Mouse (Mus musculus) liver, embryonic 15.5 days (tissue): ENCODE measurements around the gene Nfyc. TPM values are rescaled to one million over a fixed set of nuclear protein-coding genes. Genes with fewer than 3 reads are reported as not detected.
A peak's percentile ranks its signal among the peaks of the same experiment; 100 is the strongest.

Experiments
- ATAC-seq: fragments of 200-750 bp; cut with Nextera tagmentation; 2 replicates; pipeline ENCODE4 v1.8.0; 2017; ENCODE audit warnings: moderate number of reproducible peaks, mild to moderate bottlenecking, moderate library complexity; ENCODE audit not compliant: insufficient read depth
- H3K27ac ChIP-seq: fragments of 300-500 bp; sonication (generic); replicated peaks from 2 replicates; pipeline ENCODE4 v1.5.1; 2015; ENCODE audit warnings: mild to moderate bottlenecking, inconsistent platforms
- H3K27me3 ChIP-seq: fragments of 300-500 bp; sonication (generic); 2 replicates; pipeline ENCODE4 v1.6.1; 2015; ENCODE audit warnings: mild to moderate bottlenecking, inconsistent platforms
- H3K36me3 ChIP-seq: fragments of 300-500 bp; sonication (generic); replicated peaks from 2 replicates; pipeline ENCODE4 v1.6.1; 2015; ENCODE audit warnings: moderate library complexity, mild to moderate bottlenecking, inconsistent platforms
- H3K4me1 ChIP-seq: fragments of 300-500 bp; sonication (generic); replicated peaks from 2 replicates; pipeline ENCODE4 v1.6.1; 2015; ENCODE audit warnings: inconsistent platforms
- H3K4me2 ChIP-seq: fragments of 300-500 bp; sonication (generic); 2 replicates; pipeline ENCODE4 v1.6.1; 2015; ENCODE audit warnings: moderate library complexity, mild to moderate bottlenecking, inconsistent platforms
- H3K4me3 ChIP-seq: fragments of 300-500 bp; sonication (generic); replicated peaks from 2 replicates; pipeline ENCODE4 v1.5.1; 2015; ENCODE audit warnings: mild to moderate bottlenecking, inconsistent platforms
- H3K9ac ChIP-seq: fragments of 300-500 bp; sonication (generic); 2 replicates; pipeline ENCODE4 v1.6.1; 2015; ENCODE audit warnings: moderate library complexity, mild to moderate bottlenecking, inconsistent platforms
- H3K9me3 ChIP-seq: fragments of 300-500 bp; sonication (generic); replicated peaks from 2 replicates; pipeline ENCODE4 v1.6.1; 2016; ENCODE audit warnings: inconsistent platforms
- whole genome bisulfite sequencing: fragments of 180-500 bp; shearing (Covaris S2); methylation state at CpG from one replicate; pipeline ENCODE4 v1.1.7; 2015; ENCODE audit warnings: mixed read lengths; ENCODE audit not compliant: insufficient replicate concordance; 5-methylcytosine and 5-hydroxymethylcytosine counted together
- polyA plus RNA-seq: library from polyadenylated mRNA; unstranded; fragments of >200 nt; fragmentation: Nextera tagmentation; extraction: Ambion mirVana; gene quantifications from 2 replicates; pipeline ENCODE4 v1.2.1, GENCODE M21; 2015

Nfyc gene
- polyA plus RNA-seq, 1 experiment from 2014 or later = 50.0 TPM

GRCm38 (mm10) chr4:120813762-120814161 is 17.6 kb downstream of the Nfyc start:
- no peaks in the 10 kb centered on the region for H3K9me3 ChIP-seq
- H3K9ac ChIP-seq = no peak overlapping the region
- 79% methylated on average over 1 of the region's 1 CpGs for WGBS
- H3K4me3 ChIP-seq = peak overlapping the region; percentile 65
- peaks cover 47% of the 10 kb centered on the region for H3K4me1 ChIP-seq
- H3K27me3 ChIP-seq = no peaks in the 10 kb centered on the region
- H3K36me3 ChIP-seq = no peaks in the 10 kb centered on the region
- peak overlapping the region; percentile 70 for H3K4me2 ChIP-seq
- no peak overlapping the region for H3K27ac ChIP-seq
- no peak for ATAC-seq

GRCm38 (mm10) chr4:120805816-120806215 is 25.6 kb downstream of the Nfyc start:
- peak overlapping the region; percentile 20 for H3K4me2 ChIP-seq

GRCm38 (mm10) chr4:120801446-120801845 is 29.9 kb downstream of the Nfyc start:
- H3K4me2 ChIP-seq = no peak overlapping the region
- H3K36me3 ChIP-seq = 0 out of 2 replicates have a peak, but pooled peaks cover 3% of the 10 kb centered on the region
- no peak overlapping the region for H3K4me3 ChIP-seq
- no peak overlapping the region for H3K9ac ChIP-seq
- no peaks in the 10 kb centered on the region for H3K9me3 ChIP-seq
- H3K4me1 ChIP-seq = peaks cover 19% of the 10 kb centered on the region
- 28% methylated on average over 2 of the region's 2 CpGs for WGBS
- no peak for ATAC-seq
- H3K27me3 ChIP-seq = no peaks in the 10 kb centered on the region
- H3K27ac ChIP-seq = no peak overlapping the region

More at GRCm38 (mm10) chr4:120805816-120806215, 25.6 kb downstream of the Nfyc start:
- Histone ChIP-seq H3K4me1 (peaks cover 30% of the 10 kb centered on the region), H3K9me3 (no peaks in the 10 kb centered on the region), H3K9ac (no peak overlapping the region), H3K27me3 (no peaks in the 10 kb centered on the region), H3K4me3 (no peak overlapping the region), H3K36me3 (0 out of 2 replicates have a peak, but pooled peaks cover 3% of the 10 kb centered on the region), H3K27ac (no peak overlapping the region)
- no peak for ATAC-seq

GRCm38 (mm10) chr4:120800691-120801090 is 30.7 kb downstream of the Nfyc start:
- Histone ChIP-seq H3K4me2 (no peak overlapping the region), H3K27me3 (no peaks in the 10 kb centered on the region), H3K9ac (no peak overlapping the region), H3K4me1 (peaks cover 21% of the 10 kb centered on the region), H3K9me3 (no peaks in the 10 kb centered on the region), H3K36me3 (0 out of 2 replicates have a peak, but pooled peaks cover 3% of the 10 kb centered on the region), H3K4me3 (no peak overlapping the region), H3K27ac (no peak overlapping the region)
- WGBS = 80% methylated on average over 3 of the region's 3 CpGs
- ATAC-seq = no peak

- no peak for ATAC-seq
- no peak overlapping the region for H3K4me3 ChIP-seq
- no peak overlapping the region for H3K4me2 ChIP-seq
- H3K4me1 ChIP-seq = peaks cover 20% of the 10 kb centered on the region
- no peaks in the 10 kb centered on the region for H3K9me3 ChIP-seq
- 0 out of 2 replicates have a peak, but pooled peaks cover 2% of the 10 kb centered on the region for H3K36me3 ChIP-seq
- 71% methylated on average over 2 of the region's 2 CpGs for WGBS
- no peaks in the 10 kb centered on the region for H3K27me3 ChIP-seq
- no peak overlapping the region for H3K27ac ChIP-seq
- no peak overlapping the region for H3K9ac ChIP-seq
Measured at GRCm38 (mm10) chr4:120799680-120800166, 31.6 kb downstream of the Nfyc start.

GRCm38 (mm10) chr4:120797985-120798725 is 33.2 kb downstream of the Nfyc start:
- Histone ChIP-seq H3K9ac (no peak overlapping the region), H3K27me3 (no peaks in the 10 kb centered on the region), H3K4me2 (no peak overlapping the region), H3K4me3 (no peak overlapping the region), H3K4me1 (peaks cover 15% of the 10 kb centered on the region; the same call in 1 of the 2 replicates), H3K27ac (no peak overlapping the region), H3K9me3 (no peaks in the 10 kb centered on the region), H3K36me3 (no peaks in the 10 kb centered on the region)
- no peak for ATAC-seq
- WGBS = 74% methylated on average over 4 of the region's 5 CpGs

GRCm38 (mm10) chr4:120796687-120797086 is 34.7 kb downstream of the Nfyc start:
- Histone ChIP-seq H3K36me3 (no peaks in the 10 kb centered on the region), H3K27ac (no peak overlapping the region), H3K4me1 (peaks cover 15% of the 10 kb centered on the region; the same call in 1 of the 2 replicates), H3K4me2 (no peak overlapping the region), H3K4me3 (no peak overlapping the region), H3K27me3 (no peaks in the 10 kb centered on the region), H3K9ac (no peak overlapping the region), H3K9me3 (no peaks in the 10 kb centered on the region)
- 75% methylated on average over 2 of the region's 2 CpGs for WGBS
- no peak for ATAC-seq

GRCm38 (mm10) chr4:120795646-120796045 is 35.7 kb downstream of the Nfyc start:
- H3K4me2 ChIP-seq = no peak overlapping the region
- no peaks in the 10 kb centered on the region for H3K9me3 ChIP-seq
- no peak for ATAC-seq
- H3K9ac ChIP-seq = no peak overlapping the region
- H3K4me1 ChIP-seq = peaks cover 12% of the 10 kb centered on the region; the same call in 1 of the 2 replicates
- WGBS = 73% methylated on average over 1 of the region's 1 CpGs
- no peaks in the 10 kb centered on the region for H3K27me3 ChIP-seq
- no peak overlapping the region for H3K4me3 ChIP-seq
- peaks cover 2% of the 10 kb centered on the region; the same call in 1 of the 2 replicates for H3K36me3 ChIP-seq
- H3K27ac ChIP-seq = no peak overlapping the region

GRCm38 (mm10) chr4:120792918-120793317 is 38.5 kb downstream of the Nfyc start:
- no peak overlapping the region for H3K27ac ChIP-seq
- H3K4me1 ChIP-seq = peaks cover 12% of the 10 kb centered on the region; the same call in 1 of the 2 replicates
- H3K27me3 ChIP-seq = no peaks in the 10 kb centered on the region
- H3K4me2 ChIP-seq = no peak overlapping the region
- 83% methylated on average over 2 of the region's 2 CpGs for WGBS
- H3K36me3 ChIP-seq = peaks cover 28% of the 10 kb centered on the region
- ATAC-seq = no peak
- no peaks in the 10 kb centered on the region for H3K9me3 ChIP-seq
- no peak overlapping the region for H3K9ac ChIP-seq
- H3K4me3 ChIP-seq = no peak overlapping the region

- WGBS = 83% methylated on average over 4 of the region's 4 CpGs
- ATAC-seq = no peak
- Histone ChIP-seq H3K36me3 (peaks cover 53% of the 10 kb centered on the region), H3K27ac (no peak overlapping the region), H3K27me3 (no peaks in the 10 kb centered on the region), H3K4me1 (no peaks in the 10 kb centered on the region), H3K9me3 (no peaks in the 10 kb centered on the region), H3K9ac (no peak overlapping the region), H3K4me2 (no peak overlapping the region), H3K4me3 (no peak overlapping the region)
Measured at GRCm38 (mm10) chr4:120790027-120790426, 41.3 kb downstream of the Nfyc start.

GRCm38 (mm10) chr4:120755801-120756200 is 75.6 kb downstream of the Nfyc start:
- no peak overlapping the region for H3K9ac ChIP-seq
- no peaks in the 10 kb centered on the region for H3K4me1 ChIP-seq
- 73% methylated on average over 5 of the region's 5 CpGs for WGBS
- no peak overlapping the region for H3K4me2 ChIP-seq
- peaks cover 42% of the 10 kb centered on the region for H3K36me3 ChIP-seq
- H3K9me3 ChIP-seq = no peaks in the 10 kb centered on the region
- no peak overlapping the region for H3K27ac ChIP-seq
- no peak for ATAC-seq
- H3K27me3 ChIP-seq = peaks cover 21% of the 10 kb centered on the region
- H3K4me3 ChIP-seq = no peak overlapping the region
